Mouse (Mus musculus) urinary bladder, adult 2 months (tissue): Measurements from ENCODE around the gene Rergl. TPM values are rescaled to one million over a fixed set of nuclear protein-coding genes. Genes with fewer than 3 reads are reported as not detected.

Source experiments
- DNase-seq: peaks from one replicate; pipeline ENCODE4 v3.0.0; 2022; ENCODE audit warnings: low spot score
- polyA plus RNA-seq: library from polyadenylated mRNA; depleted of rRNA; stranded (reverse); fragments of >200 nt; gene quantifications from 2 replicates; pipeline ENCODE4 v1.2.3, GENCODE M21; 2012; rRNA removed

The Rergl gene
- 0.78 and 1.5 TPM in 2 replicates for polyA plus RNA-seq

- DNase-seq: no peak
Measured at GRCm38 (mm10) chr6:139501876-139502275, at the start of gene Rergl. Gene Rergl (minus strand): TSS chr6:139501976.

GRCm38 (mm10) chr6:139538469-139538868 is 36.7 kb upstream of the Rergl start:
- no peak for DNase-seq

- DNase-seq: no peak
Measured at GRCm38 (mm10) chr6:139525406-139525805, 23.6 kb upstream of the Rergl start.

GRCm38 (mm10) chr6:139524288-139524687 is 22.5 kb upstream of the Rergl start:
- no peak for DNase-seq

- DNase-seq: no peak
Measured at GRCm38 (mm10) chr6:139514938-139515510, 13.2 kb upstream of the Rergl start.

GRCm38 (mm10) chr6:139479730-139480129 is 22.0 kb downstream of the Rergl start:
- DNase-seq: no peak

GRCm38 (mm10) chr6:139464980-139465379 is 36.8 kb downstream of the Rergl start:
- DNase-seq: no peak

- DNase-seq: no peak
Measured at GRCm38 (mm10) chr6:139464292-139464691, 37.5 kb downstream of the Rergl start.

GRCm38 (mm10) chr6:139461094-139461493 is 40.7 kb downstream of the Rergl start:
- DNase-seq: no peak

GRCm38 (mm10) chr6:139460470-139460869 is 41.3 kb downstream of the Rergl start:
- no peak for DNase-seq

- DNase-seq: no peak
Measured at GRCm38 (mm10) chr6:139443999-139444398, 57.8 kb downstream of the Rergl start.

Other genes with a start within 250 kb of the Rergl start
- gene Pik3c2g, start 85.2 kb upstream of the Rergl start, polyA plus RNA-seq: 0.03 and 0.04 TPM in 2 replicates